Mouse (Mus musculus) heart, adult 9 months (tissue): ENCODE results near the gene Cfap54.

Experiments used
- DNase-seq, 2 experiments: peaks; one replicate each; pipeline ENCODE4 v3.0.0; 2022; ENCODE audit warnings: low spot score in 2 of 2

Gene Cfap54

GRCm38 (mm10) chr10:93053315-93053714 is 28.1 kb downstream of the Cfap54 start:
- no peak for DNase-seq

GRCm38 (mm10) chr10:93051016-93051726 is 30.2 kb downstream of the Cfap54 start:
- peak; percentile 64 to 80 for DNase-seq

- no peak for DNase-seq
These were observed 30.8 kb downstream of the Cfap54 start for GRCm38 (mm10) chr10:93050571-93050970.

GRCm38 (mm10) chr10:93043195-93043594 is 38.2 kb downstream of the Cfap54 start:
- no peak for DNase-seq

- no peak for DNase-seq
These were observed 39.6 kb downstream of the Cfap54 start for GRCm38 (mm10) chr10:93041850-93042249.

GRCm38 (mm10) chr10:93041392-93041791 is 40.0 kb downstream of the Cfap54 start:
- DNase-seq = no peak

GRCm38 (mm10) chr10:93036532-93036931 is 44.9 kb downstream of the Cfap54 start:
- DNase-seq = no peak

GRCm38 (mm10) chr10:93035489-93035888 is 45.9 kb downstream of the Cfap54 start:
- no peak for DNase-seq

- DNase-seq = no peak
These were observed 58.1 kb downstream of the Cfap54 start for GRCm38 (mm10) chr10:93023295-93023694.

GRCm38 (mm10) chr10:93014059-93014795 is 67.2 kb downstream of the Cfap54 start:
- DNase-seq = peak; percentile 8 to 37

- DNase-seq = no peak
These were observed 70.3 kb downstream of the Cfap54 start for GRCm38 (mm10) chr10:93011085-93011484.

GRCm38 (mm10) chr10:93006970-93007369 is 74.4 kb downstream of the Cfap54 start:
- DNase-seq = no peak

- DNase-seq = no peak
These were observed 75.0 kb downstream of the Cfap54 start for GRCm38 (mm10) chr10:93006405-93006804.

GRCm38 (mm10) chr10:92998536-92998935 is 82.9 kb downstream of the Cfap54 start:
- DNase-seq = no peak

- DNase-seq = no peak
These were observed 86.2 kb downstream of the Cfap54 start for GRCm38 (mm10) chr10:92995186-92995585.

- DNase-seq = no peak
These were observed 87.1 kb downstream of the Cfap54 start for GRCm38 (mm10) chr10:92994340-92994739.

- DNase-seq = no peak
These were observed 88.9 kb downstream of the Cfap54 start for GRCm38 (mm10) chr10:92992526-92992925.

GRCm38 (mm10) chr10:92990576-92990975 is 90.8 kb downstream of the Cfap54 start:
- no peak for DNase-seq

- no peak for DNase-seq
These were observed 116.3 kb downstream of the Cfap54 start for GRCm38 (mm10) chr10:92965134-92965533.

GRCm38 (mm10) chr10:92950044-92950443 is 131.4 kb downstream of the Cfap54 start:
- no peak for DNase-seq

GRCm38 (mm10) chr10:92942848-92943645 is 138.4 kb downstream of the Cfap54 start:
- no peak for DNase-seq

GRCm38 (mm10) chr10:92941616-92942015 is 139.8 kb downstream of the Cfap54 start:
- no peak for DNase-seq
